In the genomic region with DNA sequence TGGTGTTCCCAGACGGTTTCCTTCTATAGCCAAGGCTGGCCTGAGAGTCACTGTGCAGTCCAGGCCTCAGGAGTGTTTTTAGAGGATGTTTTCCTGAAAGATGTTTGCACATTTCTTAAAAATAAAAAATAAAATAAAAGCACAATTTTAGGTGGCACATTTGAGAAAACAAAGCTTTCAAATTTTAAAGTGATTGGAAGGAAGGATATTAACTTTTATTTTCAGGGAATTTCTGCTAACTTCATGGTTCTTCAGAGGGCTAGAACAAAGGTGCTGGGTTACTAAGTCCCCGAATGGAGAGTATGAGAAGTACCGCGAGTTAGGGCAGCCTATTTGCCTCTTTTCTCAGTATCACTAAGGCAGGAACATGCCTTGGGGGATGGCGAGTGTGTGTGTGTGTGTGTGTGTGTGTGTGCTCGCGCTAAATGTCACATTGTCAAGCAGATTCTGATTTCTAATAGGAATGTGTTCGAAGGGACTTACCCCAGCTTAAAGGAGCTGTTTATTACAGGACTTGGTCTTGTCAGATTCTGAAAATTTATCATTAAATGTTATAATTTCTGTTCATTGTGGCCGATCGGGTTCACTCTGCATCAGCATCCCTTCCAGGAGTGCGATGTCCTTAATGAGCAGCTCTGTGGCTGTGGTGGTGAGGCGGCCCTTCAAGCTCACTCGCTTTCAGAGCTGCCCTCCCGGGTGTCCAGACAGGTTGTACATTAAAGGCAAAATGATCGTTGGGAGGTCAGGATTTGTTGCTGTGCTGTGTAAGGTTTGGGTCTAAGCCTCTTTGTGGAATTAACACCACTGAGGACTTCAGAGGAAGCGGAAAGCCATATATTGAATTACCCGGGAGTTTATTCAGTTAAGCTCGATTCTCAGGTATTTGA, we compare ENCODE assay signal across 7 mouse cellular contexts. TPM values are rescaled to one million over a fixed set of nuclear protein-coding genes. Genes with fewer than 3 reads are reported as not detected.
DNase-seq lines count a peak whose midpoint lies in the region; ATAC-seq lines count a peak whose summit lies in the region.

No protein-coding gene starts in this region.

- H3K27ac ChIP-seq in hindbrain, embryonic 11.5 days (ENCODE audit: low read depth, low read length), result peak overlapping the region; percentile 93; the same call in 1 of the 2 replicates
- H3K27ac ChIP-seq in midbrain, embryonic 15.5 days, result peak overlapping the region; percentile 95

- peaks cover 6% of the 10 kb centered on the region for H3K36me3 ChIP-seq in megakaryocyte, embryonic 14.5 days (replicated peaks; ENCODE audit: low read length)
- no peaks in the 10 kb centered on the region for H3K36me3 ChIP-seq in hindbrain, embryonic 11.5 days (ENCODE audit: control insufficient read depth, insufficient read depth, low read length)
- no peaks in the 10 kb centered on the region for H3K36me3 ChIP-seq in midbrain, embryonic 15.5 days (replicated peaks)

- H3K9ac ChIP-seq in hindbrain, embryonic 11.5 days (ENCODE audit: low read depth, low read length), result peak overlapping the region; percentile 94
- peak overlapping the region; percentile 73 for H3K9ac ChIP-seq in midbrain, embryonic 15.5 days

- peak overlapping the region; percentile 99 for H3K4me3 ChIP-seq in megakaryocyte, embryonic 14.5 days (replicated peaks)
- H3K4me3 ChIP-seq in hindbrain, embryonic 11.5 days (ENCODE audit: low read depth, low read length), result peak overlapping the region; percentile 96
- peak overlapping the region; percentile 82 for H3K4me3 ChIP-seq in midbrain, embryonic 15.5 days

- H3K4me2 ChIP-seq in hindbrain, embryonic 11.5 days (replicated peaks; ENCODE audit: low read depth, low read length), result peak overlapping the region; percentile 69
- H3K4me2 ChIP-seq in midbrain, embryonic 15.5 days, result peak overlapping the region; percentile 73

- 28% methylated on average over 18 of the region's 18 CpGs for WGBS in hindbrain, embryonic 11.5 days
- WGBS in midbrain, embryonic 15.5 days, result 13% methylated on average over 18 of the region's 18 CpGs

- peak; percentile 25 for DNase-seq in embryo, embryonic 9.5 days (ENCODE audit: extremely low spot score)
- DNase-seq in hindbrain, embryonic 11.5 days (ENCODE audit: low spot score), result peak; percentile 55
- no peak for DNase-seq in right cerebral cortex, postnatal 4 days

- no peak for ATAC-seq in megakaryocyte, adult 5-6 weeks (ENCODE audit: poor library complexity, severe bottlenecking)
- no peak for ATAC-seq in hindbrain, embryonic 11.5 days (ENCODE audit: low FRiP score)
- no peak for ATAC-seq in midbrain, embryonic 15.5 days (replicated peaks)
- ATAC-seq in granulocyte monocyte progenitor cell, adult 5-6 weeks (replicated peaks; ENCODE audit: poor library complexity, severe bottlenecking), result no peak

- no peaks in the 10 kb centered on the region for H3K9me3 ChIP-seq in megakaryocyte, embryonic 14.5 days
- H3K9me3 ChIP-seq in hindbrain, embryonic 11.5 days (ENCODE audit: control insufficient read depth, low read length), result no peaks in the 10 kb centered on the region
- H3K9me3 ChIP-seq in midbrain, embryonic 15.5 days, result no peaks in the 10 kb centered on the region

- H3K4me1 ChIP-seq in megakaryocyte, embryonic 14.5 days, result peaks cover 54% of the 10 kb centered on the region
- H3K4me1 ChIP-seq in hindbrain, embryonic 11.5 days (replicated peaks; ENCODE audit: control insufficient read depth, insufficient read depth, low read length), result peaks cover 9% of the 10 kb centered on the region
- peaks cover 36% of the 10 kb centered on the region for H3K4me1 ChIP-seq in midbrain, embryonic 15.5 days

- peaks cover 21% of the 10 kb centered on the region for H3K27me3 ChIP-seq in megakaryocyte, embryonic 14.5 days (replicated peaks)
- H3K27me3 ChIP-seq in hindbrain, embryonic 11.5 days (ENCODE audit: control insufficient read depth, insufficient read depth, low read length), result no peaks in the 10 kb centered on the region; the same call in 1 of the 2 replicates
- no peaks in the 10 kb centered on the region; the same call in 1 of the 2 replicates for H3K27me3 ChIP-seq in midbrain, embryonic 15.5 days (replicated peaks)

RNA-seq across cellular contexts. Expression of a gene that starts 1.6 kb away (rescaled TPM):
- 8.0 and 11.5 TPM in 2 replicates for polyA plus RNA-seq in megakaryocyte, embryonic 14.5 days (2012; ENCODE audit: insufficient read depth, low replicate concordance)
- 33.1 and 40.1 TPM in 2 replicates for total RNA-seq in megakaryocyte, adult 5-6 weeks (2015)
- 13.1 and 18.8 TPM in 2 replicates for total RNA-seq in megakaryocyte, adult 5-6 weeks (2017)
- 11.3 and 13.0 TPM in 2 replicates for polyA plus RNA-seq in hindbrain, embryonic 11.5 days (2014; fragmentation: Nextera tagmentation; extraction: Ambion mirVana)
- polyA plus RNA-seq in midbrain, embryonic 15.5 days (2015; fragmentation: Nextera tagmentation; extraction: Ambion mirVana), result 9.3 and 12.2 TPM in 2 replicates
- 14.8 and 24.4 TPM in 2 replicates for total RNA-seq in granulocyte monocyte progenitor cell, adult 5-6 weeks (2014; fragmentation: Nextera tagmentation)
- total RNA-seq in granulocyte monocyte progenitor cell, adult 5-6 weeks (2017), result 13.9 TPM in 2 replicates
